Mouse (Mus musculus): ENCODE measurements around the gene Aig1. TPM values are rescaled to one million over a fixed set of nuclear protein-coding genes. Genes with fewer than 3 reads are reported as not detected.

Aig1 gene
- total and polyA plus RNA-seq, 2 experiments from 2014 or later: 98.2 to 129 TPM

- 41% methylated on average over 13 of the region's 13 CpGs for WGBS
- Histone ChIP-seq H3K9me3 (ENCODE audit: low read length) (no peaks in the 10 kb centered on the region), H3K4me2 (ENCODE audit: low read depth) (peak overlapping the region; percentile 73), H3K9ac (peak overlapping the region; percentile 93), H3K4me3 (ENCODE audit: low read depth, low read length) (peak overlapping the region; percentile 85), H3K4me1 (ENCODE audit: insufficient read depth) (0 out of 2 replicates have a peak, but pooled peaks cover 7% of the 10 kb centered on the region), H3K27ac (ENCODE audit: low read depth, low read length) (peak overlapping the region; percentile 82; the same call in 1 of the 2 replicates), H3K27me3 (ENCODE audit: insufficient read depth, low read length) (no peaks in the 10 kb centered on the region), H3K36me3 (ENCODE audit: insufficient read depth) (no peaks in the 10 kb centered on the region)
- ATAC-seq (no peak), DNase-seq (no peak)
- no peak for TF ChIP-seq CTCF (IDR thresholded peaks at IDR 0.05; ENCODE audit: low read depth)
These were observed 699 bp upstream of the Aig1 start for GRCm38 (mm10) chr10:13869322-13870035.

- 23% methylated on average over 4 of the region's 4 CpGs for WGBS
- Histone ChIP-seq H3K9me3 (ENCODE audit: low read length) (no peaks in the 10 kb centered on the region), H3K4me1 (ENCODE audit: insufficient read depth) (0 out of 2 replicates have a peak, but pooled peaks cover 7% of the 10 kb centered on the region), H3K36me3 (ENCODE audit: insufficient read depth) (no peaks in the 10 kb centered on the region), H3K27ac (ENCODE audit: low read depth, low read length) (no peak overlapping the region), H3K9ac (no peak overlapping the region), H3K27me3 (ENCODE audit: insufficient read depth, low read length) (no peaks in the 10 kb centered on the region), H3K4me3 (ENCODE audit: low read depth, low read length) (no peak overlapping the region), H3K4me2 (ENCODE audit: low read depth) (no peak overlapping the region)
- TF ChIP-seq CTCF (IDR thresholded peaks at IDR 0.05; ENCODE audit: low read depth): no peak
- no peak for DNase-seq
- ATAC-seq: no peak
These were observed 2.4 kb downstream of the Aig1 start for GRCm38 (mm10) chr10:13866391-13866790.

- ATAC-seq: peak; percentile 92
These were observed 7.5 kb downstream of the Aig1 start for GRCm38 (mm10) chr10:13861115-13861909.

GRCm38 (mm10) chr10:13856438-13856837 is 12.3 kb downstream of the Aig1 start:
- DNase-seq (no peak), ATAC-seq (no peak)
- no peaks in the 10 kb centered on the region; the same call in 1 of the 2 replicates for H3K36me3 ChIP-seq (ENCODE audit: insufficient read depth)
- no peak for TF ChIP-seq CTCF (IDR thresholded peaks at IDR 0.05; ENCODE audit: low read depth)
- H3K4me2 ChIP-seq (ENCODE audit: low read depth): no peak overlapping the region
- no peaks in the 10 kb centered on the region for H3K9me3 ChIP-seq (ENCODE audit: low read length)
- H3K27ac ChIP-seq (ENCODE audit: low read depth, low read length): no peak overlapping the region
- H3K4me3 ChIP-seq (ENCODE audit: low read depth, low read length): no peak overlapping the region
- H3K27me3 ChIP-seq (ENCODE audit: insufficient read depth, low read length): no peaks in the 10 kb centered on the region
- 0 out of 2 replicates have a peak, but pooled peaks cover 4% of the 10 kb centered on the region for H3K4me1 ChIP-seq (ENCODE audit: insufficient read depth)
- WGBS: 95% methylated on average over 7 of the region's 7 CpGs
- H3K9ac ChIP-seq: no peak overlapping the region

More at GRCm38 (mm10) chr10:13861115-13861909, 7.5 kb downstream of the Aig1 start:
- no peaks in the 10 kb centered on the region for H3K36me3 ChIP-seq (ENCODE audit: insufficient read depth)
- WGBS: 16% methylated on average over 11 of the region's 11 CpGs
- H3K27ac ChIP-seq (ENCODE audit: low read depth, low read length): peak overlapping the region; percentile 66
- peak overlapping the region; percentile 35 for H3K4me2 ChIP-seq (ENCODE audit: low read depth)
- peak overlapping the region; percentile 37 for H3K9ac ChIP-seq
- peak overlapping the region; percentile 12 for H3K4me3 ChIP-seq (ENCODE audit: low read depth, low read length)
- peak; percentile 65 for DNase-seq
- no peak for TF ChIP-seq CTCF (IDR thresholded peaks at IDR 0.05; ENCODE audit: low read depth)
- no peaks in the 10 kb centered on the region for H3K27me3 ChIP-seq (ENCODE audit: insufficient read depth, low read length)
- H3K4me1 ChIP-seq (ENCODE audit: insufficient read depth): 0 out of 2 replicates have a peak, but pooled peaks cover 4% of the 10 kb centered on the region
- H3K9me3 ChIP-seq (ENCODE audit: low read length): no peaks in the 10 kb centered on the region

GRCm38 (mm10) chr10:13855969-13856368 is 12.8 kb downstream of the Aig1 start:
- Histone ChIP-seq H3K9ac (no peak overlapping the region), H3K36me3 (ENCODE audit: insufficient read depth) (no peaks in the 10 kb centered on the region; the same call in 1 of the 2 replicates), H3K27me3 (ENCODE audit: insufficient read depth, low read length) (no peaks in the 10 kb centered on the region), H3K27ac (ENCODE audit: low read depth, low read length) (no peak overlapping the region), H3K4me3 (ENCODE audit: low read depth, low read length) (no peak overlapping the region), H3K4me1 (ENCODE audit: insufficient read depth) (no peaks in the 10 kb centered on the region), H3K9me3 (ENCODE audit: low read length) (no peaks in the 10 kb centered on the region), H3K4me2 (ENCODE audit: low read depth) (no peak overlapping the region)
- no peak for TF ChIP-seq CTCF (IDR thresholded peaks at IDR 0.05; ENCODE audit: low read depth)
- WGBS: 94% methylated on average over 7 of the region's 7 CpGs
- ATAC-seq (no peak), DNase-seq (no peak)

- Histone ChIP-seq H3K4me1 (ENCODE audit: insufficient read depth) (no peaks in the 10 kb centered on the region), H3K9ac (no peak overlapping the region), H3K4me3 (ENCODE audit: low read depth, low read length) (no peak overlapping the region), H3K9me3 (ENCODE audit: low read length) (no peaks in the 10 kb centered on the region), H3K27me3 (ENCODE audit: insufficient read depth, low read length) (no peaks in the 10 kb centered on the region), H3K27ac (ENCODE audit: low read depth, low read length) (no peak overlapping the region), H3K4me2 (ENCODE audit: low read depth) (no peak overlapping the region), H3K36me3 (ENCODE audit: insufficient read depth) (no peaks in the 10 kb centered on the region; the same call in 1 of the 2 replicates)
- ATAC-seq: no peak
- WGBS: 90% methylated on average over 3 of the region's 3 CpGs
- TF ChIP-seq CTCF (IDR thresholded peaks at IDR 0.05; ENCODE audit: low read depth): no peak
- no peak for DNase-seq
These were observed 13.7 kb downstream of the Aig1 start for GRCm38 (mm10) chr10:13855111-13855510.

- ATAC-seq (no peak), DNase-seq (no peak)
- Histone ChIP-seq H3K9ac (no peak overlapping the region), H3K9me3 (ENCODE audit: low read length) (no peaks in the 10 kb centered on the region), H3K27ac (ENCODE audit: low read depth, low read length) (no peak overlapping the region), H3K27me3 (ENCODE audit: insufficient read depth, low read length) (no peaks in the 10 kb centered on the region), H3K4me3 (ENCODE audit: low read depth, low read length) (no peak overlapping the region), H3K36me3 (ENCODE audit: insufficient read depth) (no peaks in the 10 kb centered on the region; the same call in 1 of the 2 replicates), H3K4me1 (ENCODE audit: insufficient read depth) (no peaks in the 10 kb centered on the region), H3K4me2 (ENCODE audit: low read depth) (no peak overlapping the region)
- 14% methylated on average over 3 of the region's 3 CpGs for WGBS
- no peak for TF ChIP-seq CTCF (IDR thresholded peaks at IDR 0.05; ENCODE audit: low read depth)
These were observed 18.7 kb downstream of the Aig1 start for GRCm38 (mm10) chr10:13850071-13850470.
